Mouse (Mus musculus): ENCODE results near the gene Dcaf12l2.

Dcaf12l2 gene

DNA sequence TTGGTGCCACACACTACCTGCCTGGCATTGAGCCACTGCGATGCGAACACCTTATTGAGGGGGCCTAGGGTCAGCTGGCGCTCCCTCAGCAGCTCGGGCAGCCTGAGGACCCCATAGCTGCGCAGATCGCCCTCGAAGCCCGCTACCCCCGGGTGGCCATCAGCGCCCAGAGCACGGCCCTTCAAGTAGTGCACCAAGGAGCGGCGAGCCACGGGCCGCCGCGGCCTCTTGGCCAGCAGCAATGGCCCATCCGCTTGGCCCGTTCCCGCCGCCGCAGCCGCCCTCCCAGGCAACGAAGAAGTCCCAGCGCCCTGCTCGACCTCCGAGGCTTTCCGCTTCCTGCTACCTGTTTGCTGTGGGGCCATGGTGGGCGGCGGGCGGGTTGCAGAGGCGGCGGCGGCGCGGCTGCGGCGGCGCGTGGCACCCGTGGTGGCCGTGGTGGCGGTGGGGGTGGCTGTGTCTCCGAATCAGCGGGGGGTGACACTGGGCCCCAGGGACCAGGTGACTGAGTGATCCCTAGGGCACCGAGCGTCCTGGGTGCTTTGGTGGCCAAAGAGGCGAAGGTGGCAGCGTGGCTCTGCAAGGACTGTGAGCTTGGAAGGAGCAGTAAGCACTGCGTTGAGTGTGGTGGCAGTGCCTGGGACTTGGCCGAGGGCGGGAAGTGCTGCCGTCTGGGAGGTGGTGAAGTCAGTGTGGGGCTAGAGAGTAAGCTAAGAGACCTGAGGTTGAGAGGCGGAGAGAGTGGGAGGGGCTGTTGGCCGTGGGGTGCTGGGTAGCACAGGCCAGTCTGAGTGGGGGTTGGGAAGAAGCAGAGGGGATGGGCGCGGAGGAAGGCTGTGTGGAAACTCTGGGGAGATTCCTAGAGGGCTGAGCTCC, at the start of gene Dcaf12l2:
Gene Dcaf12l2 (minus strand): TSS at position 697 of the 876 bp plus-strand sequence.
- DNase-seq (ENCODE audit: low read depth in 1 of 2, low spot score in 2 of 2), result no peak

GRCm38 (mm10) chrX:44367280-44367645, 879 bp downstream of the Dcaf12l2 start:
- no peak for DNase-seq (ENCODE audit: low read depth in 1 of 2, low spot score in 2 of 2)

All from monocyte, adult 2 months (primary cell).